Mouse (Mus musculus): ENCODE data around the gene Prtn3. TPM values are rescaled to one million over a fixed set of nuclear protein-coding genes. Genes with fewer than 3 reads are reported as not detected.

Prtn3 gene
- polyA plus RNA-seq, 1 experiment from 2014 or later, result 8.1 TPM

GRCm38 (mm10) chr10:79849941-79850628 is 24.2 kb upstream of the Prtn3 start:
- Histone ChIP-seq H3K4me1 (peaks cover 44% of the 10 kb centered on the region), H3K27me3 (ENCODE audit: poor library complexity, severe bottlenecking) (no peaks in the 10 kb centered on the region), H3K36me3 (replicated peaks) (peaks cover 9% of the 10 kb centered on the region), H3K27ac (peak overlapping the region; percentile 65), H3K9me3 (no peaks in the 10 kb centered on the region), H3K4me3 (no peak overlapping the region)
- no peak for DNase-seq (ENCODE audit: extremely low spot score, low spot score)
- WGBS, result 92% methylated on average over 8 of the region's 8 CpGs

DNA sequence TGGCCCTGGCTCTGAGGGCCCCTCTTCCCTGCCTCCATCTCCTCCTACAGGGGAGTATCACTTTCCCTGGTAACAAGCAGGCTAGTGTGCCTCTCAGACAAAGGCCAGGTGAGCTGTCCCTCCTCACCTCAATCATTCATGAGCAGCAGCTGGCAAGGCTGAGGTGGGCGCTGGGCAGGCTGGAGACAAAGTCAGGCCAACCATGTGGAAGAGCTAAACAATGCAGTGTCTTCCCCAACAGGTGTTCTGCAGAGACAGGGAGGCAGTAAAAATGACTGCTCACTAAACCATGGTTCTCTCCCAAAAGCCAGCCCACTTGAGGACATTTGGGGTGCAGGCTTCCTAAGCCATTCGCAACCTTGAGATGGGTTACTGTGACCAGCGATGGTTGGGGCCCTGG is 22.6 kb upstream of the Prtn3 start:
- no peak for DNase-seq (ENCODE audit: extremely low spot score, low spot score)
- Histone ChIP-seq H3K4me1 (peaks cover 55% of the 10 kb centered on the region), H3K9me3 (no peaks in the 10 kb centered on the region), H3K27me3 (ENCODE audit: poor library complexity, severe bottlenecking) (no peaks in the 10 kb centered on the region), H3K27ac (peak overlapping the region; percentile 100), H3K36me3 (replicated peaks) (peaks cover 21% of the 10 kb centered on the region), H3K4me3 (peak overlapping the region; percentile 83)
- WGBS, result 90% methylated on average over 3 of the region's 3 CpGs

DNA sequence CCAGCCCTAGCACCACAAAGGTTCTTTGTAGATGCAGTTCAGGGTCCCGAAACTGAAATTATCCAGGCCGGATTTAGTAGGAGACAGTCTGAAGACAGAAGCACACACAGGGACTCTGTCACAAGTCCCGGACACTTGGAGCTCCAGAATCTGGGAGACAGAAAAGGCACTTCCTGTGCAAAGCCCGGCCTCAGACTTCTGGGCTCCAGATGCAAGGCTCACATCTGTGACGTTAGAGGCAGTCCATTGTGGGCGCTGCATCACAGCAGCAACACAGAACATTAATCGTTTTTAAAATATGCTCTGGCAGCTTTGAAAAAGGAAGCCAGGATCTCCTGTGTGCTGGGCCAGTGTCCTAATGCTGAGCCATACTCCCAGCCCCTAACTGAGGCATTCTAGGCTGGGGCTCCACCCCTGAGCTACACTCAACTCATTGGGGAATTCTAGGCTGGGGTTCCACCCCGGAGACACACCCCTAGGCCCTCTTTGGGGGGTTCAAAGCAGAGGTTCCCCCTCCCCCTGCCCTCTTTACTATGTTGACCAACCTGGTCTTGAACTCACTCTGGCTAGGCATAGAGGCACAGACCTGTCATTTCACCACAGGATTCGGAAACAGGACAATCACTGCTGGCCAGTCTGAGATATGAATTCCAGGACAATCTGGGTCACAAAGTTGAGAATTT is 22.0 kb upstream of the Prtn3 start:
- peak overlapping the region; percentile 100 for H3K27ac ChIP-seq
- 67% methylated on average over 9 of the region's 9 CpGs for WGBS
- H3K36me3 ChIP-seq (replicated peaks), result peaks cover 27% of the 10 kb centered on the region
- no peaks in the 10 kb centered on the region for H3K9me3 ChIP-seq
- H3K4me3 ChIP-seq, result peak overlapping the region; percentile 83
- peaks cover 59% of the 10 kb centered on the region for H3K4me1 ChIP-seq
- H3K27me3 ChIP-seq (ENCODE audit: poor library complexity, severe bottlenecking), result no peaks in the 10 kb centered on the region
- DNase-seq (ENCODE audit: extremely low spot score, low spot score), result no peak

DNA sequence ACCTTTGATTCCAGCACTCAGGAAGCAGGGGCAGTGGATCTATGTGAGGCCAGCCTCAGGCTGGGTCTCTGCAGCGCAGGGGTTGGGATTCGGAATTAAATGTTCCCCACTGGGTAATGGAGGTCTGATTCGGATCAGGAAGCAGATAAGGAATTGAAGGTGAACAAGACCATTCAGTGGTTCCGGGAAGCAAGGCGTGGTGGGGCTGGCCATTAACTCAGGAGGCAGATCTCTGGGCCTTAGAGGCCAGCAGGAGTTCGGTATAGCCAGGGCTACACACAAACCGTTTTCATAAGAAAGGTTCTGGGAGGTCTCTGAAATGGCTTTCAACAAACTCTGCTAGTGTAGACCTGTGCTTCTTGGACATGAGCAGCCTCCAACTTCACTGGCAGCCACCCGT is 21.4 kb upstream of the Prtn3 start:
- Histone ChIP-seq H3K36me3 (replicated peaks) (peaks cover 32% of the 10 kb centered on the region), H3K9me3 (no peaks in the 10 kb centered on the region), H3K27me3 (ENCODE audit: poor library complexity, severe bottlenecking) (no peaks in the 10 kb centered on the region), H3K27ac (peak overlapping the region; percentile 100), H3K4me3 (peak overlapping the region; percentile 83), H3K4me1 (peaks cover 64% of the 10 kb centered on the region)
- WGBS, result 24% methylated on average over 8 of the region's 8 CpGs
- DNase-seq (ENCODE audit: extremely low spot score, low spot score), result no peak

GRCm38 (mm10) chr10:79853392-79853791 is 20.9 kb upstream of the Prtn3 start:
- WGBS, result under 1% methylated on average over 15 of the region's 15 CpGs
- H3K4me3 ChIP-seq, result peak overlapping the region; percentile 83
- H3K4me1 ChIP-seq, result peaks cover 67% of the 10 kb centered on the region
- DNase-seq (ENCODE audit: extremely low spot score, low spot score), result peak; percentile 81
- H3K27me3 ChIP-seq (ENCODE audit: poor library complexity, severe bottlenecking), result no peaks in the 10 kb centered on the region
- H3K27ac ChIP-seq, result peak overlapping the region; percentile 100
- no peaks in the 10 kb centered on the region for H3K9me3 ChIP-seq
- peaks cover 38% of the 10 kb centered on the region for H3K36me3 ChIP-seq (replicated peaks)

DNA sequence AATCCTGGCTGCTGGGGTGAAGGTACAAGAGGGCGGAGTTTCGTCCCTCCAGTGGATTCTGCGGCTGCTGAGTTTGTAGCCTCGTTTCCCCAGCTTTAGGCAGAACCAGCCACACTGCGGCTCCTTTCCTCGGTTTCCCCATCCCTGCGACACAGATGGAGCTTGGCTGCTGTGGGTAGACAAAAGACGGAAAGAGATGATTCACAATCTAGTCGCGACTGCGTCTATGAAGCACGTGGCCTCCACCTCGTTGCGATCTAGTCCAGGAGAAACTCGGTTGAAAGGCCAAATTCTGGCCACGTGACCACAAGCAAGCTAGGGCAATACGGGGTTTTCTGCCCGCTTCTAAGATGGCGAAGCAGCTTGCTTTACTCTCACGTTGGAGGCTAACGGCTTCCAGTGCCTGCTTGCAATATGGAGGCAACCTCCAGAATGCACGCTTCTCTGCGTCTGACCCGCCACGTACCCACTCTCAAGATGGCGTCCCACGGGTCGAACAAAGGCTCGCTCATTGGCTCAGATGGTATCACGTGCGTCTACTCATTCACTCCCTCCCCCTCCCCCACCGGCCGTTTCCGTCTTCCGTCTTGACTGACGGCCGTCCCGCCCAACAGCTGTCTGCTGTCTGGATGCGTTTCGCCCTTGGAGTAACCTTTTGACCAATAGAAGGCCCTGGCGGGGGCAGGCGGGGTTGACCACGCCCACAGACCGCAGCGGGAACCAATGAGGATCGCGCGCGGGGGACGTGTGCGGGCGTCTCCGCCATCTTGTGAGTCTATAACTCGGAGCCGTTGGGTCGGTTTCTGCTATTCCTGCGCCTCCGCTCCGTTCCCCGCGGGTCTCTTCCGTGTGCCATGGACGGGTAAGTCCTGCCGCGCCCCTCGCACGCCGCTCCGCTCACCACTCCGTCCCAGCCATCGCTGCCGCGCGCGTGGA is 20.1 kb upstream of the Prtn3 start, which contains the start of gene Ptbp1:
Gene Ptbp1, plus strand, starts transcription at position 568 of the 936 bp plus-strand sequence.
- H3K4me3 ChIP-seq, result peak within 1 kb of the TSS; percentile 83
- peaks cover 70% of the 10 kb centered on the region for H3K4me1 ChIP-seq
- no peaks in the 10 kb centered on the region for H3K27me3 ChIP-seq (ENCODE audit: poor library complexity, severe bottlenecking)
- no peaks in the 10 kb centered on the region for H3K9me3 ChIP-seq
- WGBS, result under 1% methylated on average over 75 of the region's 75 CpGs
- DNase-seq (ENCODE audit: extremely low spot score, low spot score), result peak; percentile 100
- peak within 1 kb of the TSS; percentile 100 for H3K27ac ChIP-seq
- peaks cover 45% of the 10 kb centered on the region for H3K36me3 ChIP-seq (replicated peaks)

- Histone ChIP-seq H3K4me1 (peaks cover 70% of the 10 kb centered on the region), H3K4me3 (peak overlapping the region; percentile 83), H3K9me3 (no peaks in the 10 kb centered on the region), H3K27me3 (ENCODE audit: poor library complexity, severe bottlenecking) (no peaks in the 10 kb centered on the region), H3K36me3 (replicated peaks) (peaks cover 54% of the 10 kb centered on the region), H3K27ac (peak overlapping the region; percentile 100)
- under 1% methylated on average over 83 of the region's 83 CpGs for WGBS
- peak; percentile 81 for DNase-seq (ENCODE audit: extremely low spot score, low spot score)
Observed at GRCm38 (mm10) chr10:79854801-79855541, 19.3 kb upstream of the Prtn3 start.

GRCm38 (mm10) chr10:79855558-79856184 is 18.6 kb upstream of the Prtn3 start:
- no peak for DNase-seq (ENCODE audit: extremely low spot score, low spot score)
- WGBS, result 9% methylated on average over 10 of the region's 10 CpGs

DNA sequence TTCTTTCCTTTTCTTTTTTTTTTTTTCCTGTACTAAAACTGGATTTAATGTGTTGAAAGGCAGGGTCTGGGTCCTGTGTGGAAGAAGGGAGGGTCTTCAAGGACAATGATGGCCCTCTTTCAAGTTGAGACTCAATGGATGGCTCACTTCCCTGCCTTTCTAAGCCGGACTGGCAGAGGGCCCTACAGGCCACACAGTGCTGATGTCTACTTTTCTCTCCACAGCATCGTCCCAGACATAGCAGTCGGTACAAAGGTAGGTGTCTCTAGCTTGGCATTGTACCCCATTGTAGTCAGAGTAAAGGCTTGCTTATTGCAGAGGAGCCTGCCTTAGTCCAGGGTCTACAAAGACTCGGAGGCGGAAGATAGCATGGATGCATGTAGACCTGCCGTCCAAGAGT is 18.0 kb upstream of the Prtn3 start:
- Histone ChIP-seq H3K4me3 (peak overlapping the region; percentile 83), H3K36me3 (replicated peaks) (peaks cover 58% of the 10 kb centered on the region), H3K27ac (peak overlapping the region; percentile 44; the same call in 1 of the 2 replicates), H3K9me3 (no peaks in the 10 kb centered on the region), H3K27me3 (ENCODE audit: poor library complexity, severe bottlenecking) (no peaks in the 10 kb centered on the region), H3K4me1 (peaks cover 66% of the 10 kb centered on the region)
- 67% methylated on average over 6 of the region's 6 CpGs for WGBS
- DNase-seq (ENCODE audit: extremely low spot score, low spot score), result no peak

More at GRCm38 (mm10) chr10:79855558-79856184, 18.6 kb upstream of the Prtn3 start:
- Histone ChIP-seq H3K36me3 (replicated peaks) (peaks cover 56% of the 10 kb centered on the region), H3K27ac (peak overlapping the region; percentile 100), H3K27me3 (ENCODE audit: poor library complexity, severe bottlenecking) (no peaks in the 10 kb centered on the region), H3K4me1 (peaks cover 69% of the 10 kb centered on the region), H3K4me3 (peak overlapping the region; percentile 83), H3K9me3 (no peaks in the 10 kb centered on the region)

DNA sequence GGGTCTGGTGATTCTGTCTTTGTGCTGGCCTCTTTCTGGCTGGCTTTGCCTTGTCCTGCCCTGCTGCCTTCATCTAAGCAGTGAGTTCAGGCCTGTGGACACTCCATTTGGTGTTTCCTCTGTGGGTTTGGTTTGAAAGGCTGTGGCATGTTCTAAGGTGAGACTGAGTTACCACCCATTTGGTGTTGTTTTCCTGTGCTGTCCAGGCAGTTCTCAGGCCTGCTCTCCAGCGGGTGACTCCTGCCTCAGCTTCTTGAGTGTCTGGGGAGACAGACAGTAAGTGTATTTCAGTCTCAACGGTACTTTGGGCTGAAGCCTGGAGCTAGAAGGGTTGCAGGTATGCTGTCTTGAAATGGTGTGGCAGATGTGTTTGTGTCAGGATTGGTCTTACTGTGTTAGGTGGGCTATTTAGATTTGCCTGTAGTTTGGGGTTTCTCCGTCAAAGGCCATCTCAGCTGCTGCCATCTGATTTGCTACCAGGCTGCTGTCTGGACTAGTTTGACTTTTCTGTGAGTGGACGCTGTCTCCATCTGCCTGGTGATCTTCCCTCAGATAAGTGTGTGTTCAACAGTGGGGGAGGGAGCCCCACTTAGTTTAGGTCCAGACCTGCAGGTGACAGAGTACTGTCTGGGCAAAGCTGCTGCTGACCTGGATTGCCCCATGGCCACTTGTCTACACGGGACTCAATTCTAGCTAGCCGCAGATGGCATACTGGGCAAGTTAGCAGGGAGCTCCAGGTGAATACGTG is 17.4 kb upstream of the Prtn3 start:
- WGBS, result 81% methylated on average over 7 of the region's 7 CpGs
- peaks cover 62% of the 10 kb centered on the region for H3K4me1 ChIP-seq
- H3K27me3 ChIP-seq (ENCODE audit: poor library complexity, severe bottlenecking), result no peaks in the 10 kb centered on the region
- H3K36me3 ChIP-seq (replicated peaks), result peaks cover 64% of the 10 kb centered on the region
- H3K27ac ChIP-seq, result peak overlapping the region; percentile 44; the same call in 1 of the 2 replicates
- peak overlapping the region; percentile 83 for H3K4me3 ChIP-seq
- DNase-seq (ENCODE audit: extremely low spot score, low spot score), result no peak
- no peaks in the 10 kb centered on the region for H3K9me3 ChIP-seq

DNA sequence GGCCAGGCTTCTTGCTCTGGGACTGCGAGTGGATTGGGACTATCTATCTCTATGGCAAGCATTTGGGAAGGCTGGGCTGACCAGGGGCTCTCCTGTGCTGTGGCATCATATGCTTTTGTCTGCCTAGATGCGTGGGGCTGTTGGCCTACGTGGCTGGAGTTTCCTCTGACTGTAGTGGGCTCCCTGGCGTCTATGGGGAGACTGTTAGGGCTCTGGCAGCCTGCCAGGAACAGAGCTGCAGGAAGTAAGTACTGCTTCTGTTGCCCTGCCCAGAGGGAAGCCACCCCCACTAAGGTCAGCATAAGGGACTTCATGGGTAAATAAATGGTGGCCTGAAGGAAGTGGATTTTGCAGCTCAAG is 16.8 kb upstream of the Prtn3 start:
- Histone ChIP-seq H3K36me3 (replicated peaks) (peaks cover 70% of the 10 kb centered on the region), H3K27ac (0 out of 2 replicates have a peak overlapping the region, but pooled peaks have one; percentile 8), H3K9me3 (no peaks in the 10 kb centered on the region), H3K4me3 (peak overlapping the region; percentile 83), H3K4me1 (peaks cover 61% of the 10 kb centered on the region), H3K27me3 (ENCODE audit: poor library complexity, severe bottlenecking) (no peaks in the 10 kb centered on the region)
- WGBS, result 79% methylated on average over 4 of the region's 4 CpGs
- DNase-seq (ENCODE audit: extremely low spot score, low spot score), result no peak
